Mouse (Mus musculus): Measurements from ENCODE around the gene Galnt5. TPM values are rescaled to one million over a fixed set of nuclear protein-coding genes. Genes with fewer than 3 reads are reported as not detected.
A peak's percentile ranks its signal among the peaks of the same experiment; 100 is the strongest.

The Galnt5 gene
- under 1 TPM; 0.12 to 0.13 TPM for total RNA-seq (2021)
- long read RNA-seq, experiment 1 = 0 reads
- long read RNA-seq, experiment 2, partial matches to known transcripts = 0 of 2 reads
- long read RNA-seq, experiment 2, other reads (novel, unspliced or antisense) = 2 of 2 reads

- no peak for DNase-seq (ENCODE audit: low spot score in 2 of 2)
- TF ChIP-seq CTCF (conservative IDR thresholded peaks at IDR 0.05) = no peak
- Histone ChIP-seq H3K27ac (no peak within 1 kb of the TSS), H3K4me3 (no peak within 1 kb of the TSS)
Measured at GRCm38 (mm10) chr2:57997752-57998430, at the start of gene Galnt5. Galnt5 (plus strand) TSS chr2:57997884.

- Histone ChIP-seq H3K27ac (peak overlapping the region; percentile 62; the same call in 1 of the 2 replicates), H3K4me3 (no peak overlapping the region)
- no peak for TF ChIP-seq CTCF (conservative IDR thresholded peaks at IDR 0.05)
- peak in 1 of 2 experiments; percentile 42 for DNase-seq (ENCODE audit: low spot score in 2 of 2)
Measured at GRCm38 (mm10) chr2:57951620-57952019, 46.1 kb upstream of the Galnt5 start.

- Histone ChIP-seq H3K27ac (peak overlapping the region; percentile 87), H3K4me3 (no peak overlapping the region)
- peak; percentile 66 to 75 for DNase-seq (ENCODE audit: low spot score in 2 of 2)
Measured at GRCm38 (mm10) chr2:57960786-57961185, 36.9 kb upstream of the Galnt5 start.

GRCm38 (mm10) chr2:57982248-57982647, 15.4 kb upstream of the Galnt5 start:
- DNase-seq (ENCODE audit: low spot score in 2 of 2) = no peak
- peak; percentile 56 for TF ChIP-seq CTCF (conservative IDR thresholded peaks at IDR 0.05)
- Histone ChIP-seq H3K27ac (no peak overlapping the region), H3K4me3 (no peak overlapping the region)

More at GRCm38 (mm10) chr2:57960786-57961185, 36.9 kb upstream of the Galnt5 start:
- no peak for TF ChIP-seq CTCF (conservative IDR thresholded peaks at IDR 0.05)

GRCm38 (mm10) chr2:57991084-57991483, 6.6 kb upstream of the Galnt5 start:
- peak in 1 of 2 experiments; percentile 40 for DNase-seq (ENCODE audit: low spot score in 2 of 2)
- Histone ChIP-seq H3K4me3 (no peak overlapping the region), H3K27ac (no peak overlapping the region)
- TF ChIP-seq CTCF (conservative IDR thresholded peaks at IDR 0.05) = no peak

GRCm38 (mm10) chr2:58001497-58001896, 3.8 kb downstream of the Galnt5 start:
- TF ChIP-seq CTCF (conservative IDR thresholded peaks at IDR 0.05) = no peak
- Histone ChIP-seq H3K4me3 (no peak overlapping the region), H3K27ac (no peak overlapping the region)
- no peak for DNase-seq (ENCODE audit: low spot score in 2 of 2)

GRCm38 (mm10) chr2:58007081-58007480, 9.4 kb downstream of the Galnt5 start:
- H3K4me3 ChIP-seq = no peak overlapping the region
- H3K27ac ChIP-seq = peak overlapping the region; percentile 32
- no peak for DNase-seq (ENCODE audit: low spot score in 2 of 2)
- no peak for TF ChIP-seq CTCF (conservative IDR thresholded peaks at IDR 0.05)

- no peak for TF ChIP-seq CTCF (conservative IDR thresholded peaks at IDR 0.05)
- H3K4me3 ChIP-seq = no peak overlapping the region
- DNase-seq (ENCODE audit: low spot score in 2 of 2) = no peak
Measured at GRCm38 (mm10) chr2:58023556-58023955, 25.9 kb downstream of the Galnt5 start.

GRCm38 (mm10) chr2:58026740-58027139, 29.1 kb downstream of the Galnt5 start:
- DNase-seq (ENCODE audit: low spot score in 2 of 2) = no peak
- Histone ChIP-seq H3K4me3 (no peak overlapping the region), H3K27ac (no peak overlapping the region)
- TF ChIP-seq CTCF (conservative IDR thresholded peaks at IDR 0.05) = no peak

More at GRCm38 (mm10) chr2:58023556-58023955, 25.9 kb downstream of the Galnt5 start:
- no peak overlapping the region for H3K27ac ChIP-seq

GRCm38 (mm10) chr2:58029404-58029803, 31.7 kb downstream of the Galnt5 start:
- no peak overlapping the region for H3K27ac ChIP-seq
- DNase-seq (ENCODE audit: low spot score in 2 of 2) = peak; percentile 45 to 61
- no peak overlapping the region for H3K4me3 ChIP-seq
- peak; percentile 83 for TF ChIP-seq CTCF (conservative IDR thresholded peaks at IDR 0.05)

- H3K4me3 ChIP-seq = no peak overlapping the region
- no peak for TF ChIP-seq CTCF (conservative IDR thresholded peaks at IDR 0.05)
- no peak overlapping the region for H3K27ac ChIP-seq
- no peak for DNase-seq (ENCODE audit: low spot score in 2 of 2)
Measured at GRCm38 (mm10) chr2:58031431-58031830, 33.7 kb downstream of the Galnt5 start.

- DNase-seq (ENCODE audit: low spot score in 2 of 2) = no peak
- no peak overlapping the region for H3K27ac ChIP-seq
- no peak overlapping the region for H3K4me3 ChIP-seq
- no peak for TF ChIP-seq CTCF (conservative IDR thresholded peaks at IDR 0.05)
Measured at GRCm38 (mm10) chr2:58035635-58036034, 38.0 kb downstream of the Galnt5 start.

GRCm38 (mm10) chr2:58036926-58037325, 39.2 kb downstream of the Galnt5 start:
- Histone ChIP-seq H3K27ac (no peak overlapping the region), H3K4me3 (no peak overlapping the region)
- no peak for DNase-seq (ENCODE audit: low spot score in 2 of 2)
- TF ChIP-seq CTCF (conservative IDR thresholded peaks at IDR 0.05) = no peak

- peak; percentile 51 to 77 for DNase-seq (ENCODE audit: low spot score in 2 of 2)
Measured at GRCm38 (mm10) chr2:58041867-58042266, 44.2 kb downstream of the Galnt5 start.

More at GRCm38 (mm10) chr2:58041867-58042266, 44.2 kb downstream of the Galnt5 start:
- Histone ChIP-seq H3K27ac (peak overlapping the region; percentile 30; the same call in 1 of the 2 replicates), H3K4me3 (no peak overlapping the region)
- no peak for TF ChIP-seq CTCF (conservative IDR thresholded peaks at IDR 0.05)

All from layer of hippocampus, adult 2 months (tissue).